Mouse (Mus musculus) small intestine, adult 2 months (tissue): ENCODE measurements around the gene Tmem206. TPM values are rescaled to one million over a fixed set of nuclear protein-coding genes. Genes with fewer than 3 reads are reported as not detected.

Experiments
- H3K27ac ChIP-seq: fragments of 200-500 bp; 2 replicates; pipeline ENCODE4 v1.5.1; 2012; ENCODE audit warnings: low read depth, low read length, control low read depth, inconsistent platforms; ENCODE audit not compliant: insufficient read depth
- H3K27me3 ChIP-seq: fragments of 200-500 bp; 2 replicates; pipeline ENCODE4 v1.6.1; 2012; ENCODE audit warnings: mild to moderate bottlenecking, moderate library complexity, low read length, inconsistent platforms; ENCODE audit not compliant: control insufficient read depth, insufficient read depth
- H3K36me3 ChIP-seq: fragments of 200-500 bp; 2 replicates; pipeline ENCODE4 v1.6.1; 2012; ENCODE audit warnings: mild to moderate bottlenecking, low read length, control low read depth, inconsistent platforms; ENCODE audit not compliant: control insufficient read depth, insufficient read depth
- H3K4me1 ChIP-seq: fragments of 200-500 bp; 2 replicates; pipeline ENCODE4 v1.6.1; 2012; ENCODE audit warnings: low read length, inconsistent platforms, mixed read lengths; ENCODE audit not compliant: control insufficient read depth, insufficient read depth, insufficient read length
- H3K4me3 ChIP-seq: fragments of 200-500 bp; 2 replicates; pipeline ENCODE4 v1.5.1; 2012; ENCODE audit warnings: low read depth, mild to moderate bottlenecking, control low read depth, inconsistent platforms, low read length, moderate library complexity
- CTCF ChIP-seq: fragments of 200-500 bp; IDR thresholded peaks from 2 replicates; pipeline ENCODE4 v1.5.1; 2012; ENCODE audit warnings: low read depth, mild to moderate bottlenecking, control low read depth, inconsistent platforms, low read length, moderate library complexity, mixed read lengths; ENCODE audit not compliant: insufficient replicate concordance, insufficient read length; ENCODE audit errors: extremely low read depth
- POLR2A ChIP-seq: fragments of 200-500 bp; IDR thresholded peaks from 2 replicates; pipeline ENCODE4 v1.6.1; 2012; ENCODE audit warnings: low read depth, mild to moderate bottlenecking, control low read depth, inconsistent platforms, low read length, moderate library complexity
- WGBS: fragments of 180-500 bp; shearing (Covaris S2); methylation state at CpG from one replicate; pipeline ENCODE4 v1.1.7; 2018; 5-methylcytosine and 5-hydroxymethylcytosine counted together
- polyA plus RNA-seq: library from polyadenylated mRNA; depleted of rRNA; stranded (reverse); fragments of >200 nt; gene quantifications from 2 replicates; pipeline ENCODE4 v1.2.3, GENCODE M21; 2012

Gene Tmem206
- polyA plus RNA-seq, 1 experiment: 2.7 TPM

DNA sequence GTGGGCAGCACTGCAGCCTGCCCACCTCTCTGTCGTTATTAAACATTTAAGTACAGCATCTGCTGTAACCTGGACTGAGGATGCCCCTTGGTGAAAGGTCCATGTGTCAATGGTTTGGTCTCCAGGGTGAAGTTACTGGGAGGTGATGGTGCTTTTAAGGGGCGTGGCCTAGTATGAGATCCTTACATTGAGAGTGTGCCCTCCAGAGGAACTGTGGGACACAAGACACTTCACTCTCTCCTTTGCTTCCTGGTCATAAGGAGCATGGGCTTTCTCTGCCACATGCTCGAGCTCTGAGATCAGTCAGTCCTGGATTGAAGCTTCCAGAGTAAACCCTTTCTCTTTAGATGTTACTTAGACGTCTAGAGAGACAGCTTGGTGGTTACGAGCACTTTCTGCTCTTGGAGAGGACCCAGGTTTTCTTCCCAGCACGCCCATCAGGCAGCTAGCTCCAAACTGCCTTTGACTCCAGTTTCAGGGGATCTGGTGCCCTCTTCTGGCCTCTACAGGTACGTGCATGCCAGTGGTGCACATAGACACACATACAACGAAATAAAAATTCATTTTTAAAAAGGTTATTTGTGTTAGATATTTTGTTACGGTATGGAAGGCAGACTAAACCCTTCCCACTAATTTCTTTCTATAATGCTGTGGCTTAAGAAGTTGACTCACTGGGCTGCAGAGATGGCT is 17.8 kb upstream of the Tmem206 start:
- Histone ChIP-seq H3K27ac (no peak overlapping the region), H3K36me3 (no peaks in the 10 kb centered on the region), H3K27me3 (no peaks in the 10 kb centered on the region), H3K4me1 (no peaks in the 10 kb centered on the region), H3K4me3 (no peak overlapping the region)
- TF ChIP-seq POLR2A: no peak
- peak; percentile 45; the same call in 1 of the 2 replicates for TF ChIP-seq CTCF
- WGBS: 89% methylated on average over 9 of the region's 9 CpGs

GRCm38 (mm10) chr1:191311296-191311898 is 14.3 kb upstream of the Tmem206 start:
- Histone ChIP-seq H3K27ac (no peak overlapping the region), H3K27me3 (no peaks in the 10 kb centered on the region), H3K4me3 (no peak overlapping the region), H3K4me1 (peaks cover 2% of the 10 kb centered on the region; the same call in 1 of the 2 replicates), H3K36me3 (no peaks in the 10 kb centered on the region)
- no peak for TF ChIP-seq CTCF
- TF ChIP-seq POLR2A: no peak
- WGBS: 74% methylated on average over 4 of the region's 4 CpGs

DNA sequence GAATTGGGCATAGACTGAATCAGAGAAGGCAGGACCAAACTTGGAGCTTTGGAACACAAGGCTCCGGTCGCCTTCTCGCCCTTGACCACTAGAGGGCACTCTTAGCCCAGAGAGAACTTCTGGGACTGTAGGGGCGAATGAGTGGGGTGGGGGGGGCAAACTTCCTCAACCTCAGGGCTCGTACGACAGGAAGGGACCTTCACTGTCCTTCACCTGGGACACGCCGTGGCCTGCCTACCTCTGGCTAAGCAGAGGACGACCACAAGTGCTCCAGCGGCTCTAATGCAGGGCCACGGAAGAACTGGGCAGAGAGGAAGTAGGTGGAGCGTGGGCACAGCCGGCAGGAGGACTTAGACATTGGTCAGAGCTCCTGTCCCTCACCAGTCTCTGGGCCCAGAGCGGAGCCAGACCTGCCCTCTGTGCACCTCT is 13.2 kb upstream of the Tmem206 start:
- H3K27ac ChIP-seq: peak overlapping the region; percentile 57; the same call in 1 of the 2 replicates
- H3K4me3 ChIP-seq: peak overlapping the region; percentile 76
- peak; percentile 36; the same call in 1 of the 2 replicates for TF ChIP-seq POLR2A
- TF ChIP-seq CTCF: peak; percentile 99
- H3K4me1 ChIP-seq: peaks cover 4% of the 10 kb centered on the region
- under 1% methylated on average over 14 of the region's 14 CpGs for WGBS
- H3K36me3 ChIP-seq: no peaks in the 10 kb centered on the region
- H3K27me3 ChIP-seq: no peaks in the 10 kb centered on the region

- 52% methylated on average over 6 of the region's 6 CpGs for WGBS
- Histone ChIP-seq H3K4me3 (0 out of 2 replicates have a peak overlapping the region, but pooled peaks have one; percentile 76), H3K4me1 (peaks cover 6% of the 10 kb centered on the region), H3K36me3 (no peaks in the 10 kb centered on the region), H3K27ac (no peak overlapping the region), H3K27me3 (no peaks in the 10 kb centered on the region)
- TF ChIP-seq CTCF (no peak), POLR2A (no peak)
These were observed 12.6 kb upstream of the Tmem206 start for GRCm38 (mm10) chr1:191313158-191313557.

GRCm38 (mm10) chr1:191313926-191314325 is 11.8 kb upstream of the Tmem206 start:
- 70% methylated on average over 4 of the region's 4 CpGs for WGBS

DNA sequence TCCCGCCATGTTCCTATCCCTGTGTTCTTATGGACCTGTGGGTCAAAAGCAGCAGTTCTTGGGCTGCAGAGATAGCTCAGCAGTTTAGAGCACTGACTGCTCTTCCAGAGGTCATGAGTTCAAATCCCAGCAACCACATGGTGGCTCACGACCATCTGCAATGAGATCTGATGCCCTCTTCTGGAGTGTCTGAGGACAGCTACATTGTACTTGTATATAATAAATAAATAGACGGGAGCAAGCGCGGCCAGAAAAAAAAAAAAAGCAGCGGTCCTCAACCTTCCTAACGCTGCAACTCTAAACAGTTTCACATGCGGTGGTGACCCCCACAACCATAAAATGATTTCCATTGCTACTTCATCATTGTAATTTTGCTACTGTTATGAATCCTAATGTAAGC is 8.9 kb upstream of the Tmem206 start:
- TF ChIP-seq CTCF (no peak), POLR2A (no peak)
- Histone ChIP-seq H3K27me3 (no peaks in the 10 kb centered on the region), H3K4me1 (peaks cover 6% of the 10 kb centered on the region), H3K27ac (no peak overlapping the region), H3K4me3 (no peak overlapping the region), H3K36me3 (no peaks in the 10 kb centered on the region)
- 74% methylated on average over 8 of the region's 8 CpGs for WGBS

More at GRCm38 (mm10) chr1:191313926-191314325, 11.8 kb upstream of the Tmem206 start:
- no peak overlapping the region for H3K4me3 ChIP-seq
- TF ChIP-seq CTCF (no peak), POLR2A (no peak)
- H3K27ac ChIP-seq: no peak overlapping the region
- peaks cover 6% of the 10 kb centered on the region for H3K4me1 ChIP-seq
- H3K27me3 ChIP-seq: no peaks in the 10 kb centered on the region
- H3K36me3 ChIP-seq: no peaks in the 10 kb centered on the region

GRCm38 (mm10) chr1:191317591-191318196 is 8.0 kb upstream of the Tmem206 start, which contains the start of gene Nenf:
Gene Nenf (minus strand): TSS chr1:191318194.
- peaks cover 6% of the 10 kb centered on the region for H3K4me1 ChIP-seq
- no peaks in the 10 kb centered on the region for H3K27me3 ChIP-seq
- H3K36me3 ChIP-seq: no peaks in the 10 kb centered on the region
- peak within 1 kb of the TSS; percentile 87 for H3K4me3 ChIP-seq
- TF ChIP-seq POLR2A (0 out of 2 replicates have a peak, but pooled peaks have one; percentile 32), CTCF (0 out of 2 replicates have a peak, but pooled peaks have one; percentile 11)
- WGBS: 2% methylated on average over 50 of the region's 54 CpGs
- peak within 1 kb of the TSS; percentile 38; the same call in 1 of the 2 replicates for H3K27ac ChIP-seq
